Mouse (Mus musculus): Measurements from ENCODE around the gene Lypd6. TPM values are rescaled to one million over a fixed set of nuclear protein-coding genes. Genes with fewer than 3 reads are reported as not detected.

Lypd6 gene
- polyA plus RNA-seq, 1 experiment from 2014 or later: 31.2 TPM

Other genes with a start within 250 kb of the Lypd6 start
- gene Mmadhc, start 230.4 kb downstream of the Lypd6 start, polyA plus RNA-seq (2014; fragmentation: Nextera tagmentation; extraction: Ambion mirVana): 157 and 165 TPM in 2 replicates